ENCODE assay signal across 8 mouse cellular contexts in genomic region chr12:28589090-28589868, GRCm38 (mm10). TPM values are rescaled to one million over a fixed set of nuclear protein-coding genes. Genes with fewer than 3 reads are reported as not detected.
DNase-seq lines count a peak whose midpoint lies in the region; ATAC-seq and TF ChIP-seq lines count a peak whose summit lies in the region.

No protein-coding gene starts in this region.

- no peaks in the 10 kb centered on the region for H3K4me1 ChIP-seq in lung, embryonic 14.5 days (ENCODE audit: insufficient read depth)

- peak; percentile 97 for ATAC-seq in lung, embryonic 14.5 days (ENCODE audit: insufficient read depth)

- H3K4me2 ChIP-seq in lung, embryonic 14.5 days: peak overlapping the region; percentile 70

- peak overlapping the region; percentile 47 for H3K9ac ChIP-seq in lung, embryonic 14.5 days

- peak; percentile 89 for TF ChIP-seq CTCF in lung, embryonic 14.5 days (IDR thresholded peaks at IDR 0.05; ENCODE audit: low read depth)

- WGBS in lung, embryonic 14.5 days: 7% methylated on average over 24 of the region's 24 CpGs

- H3K27me3 ChIP-seq in lung, embryonic 14.5 days (ENCODE audit: insufficient read depth, low read length): no peaks in the 10 kb centered on the region

- H3K36me3 ChIP-seq in lung, embryonic 14.5 days (ENCODE audit: insufficient read depth): no peaks in the 10 kb centered on the region

- peak overlapping the region; percentile 35 for H3K4me3 ChIP-seq in lung, embryonic 14.5 days (ENCODE audit: low read depth, low read length)

- no peaks in the 10 kb centered on the region for H3K9me3 ChIP-seq in lung, embryonic 14.5 days (ENCODE audit: low read depth, low read length)

- peak; percentile 58 for DNase-seq in MEL-GATA-1-ER (ENCODE audit: extremely low read depth, low read depth)
- peak; percentile 92 to 93 for DNase-seq in cerebellum, adult 18-20 months
- DNase-seq in forelimb bud, embryonic 11.5 days (ENCODE audit: low read depth, low spot score): peak; percentile 70
- DNase-seq in heart, postnatal 4 days: peak; percentile 88
- peak; percentile 91 to 93 for DNase-seq in layer of hippocampus, adult 8-10 months (ENCODE audit: low spot score in 2 of 2)
- DNase-seq in lung, embryonic 14.5 days: peak; percentile 94
- DNase-seq in ovary, postnatal 10 days (ENCODE audit: low spot score): peak; percentile 74
- DNase-seq in thymus, postnatal 0 days (ENCODE audit: low spot score): peak; percentile 60

- H3K27ac ChIP-seq in lung, embryonic 14.5 days (ENCODE audit: low read depth): no peak overlapping the region

RNA-seq across cellular contexts. Expression of gene Allc, which starts 7.0 kb away (rescaled TPM):
- not detected for total RNA-seq in heart, postnatal 4 days (2021)
- under 1 TPM in 3 of 4 experiments, not detected in 1; 0.23 to 0.45 (median 0.36) TPM for total RNA-seq in layer of hippocampus, adult 8-10 months (2022)
- polyA plus RNA-seq in lung, embryonic 14.5 days (2014; fragmentation: Nextera tagmentation; extraction: Ambion mirVana): not detected in 2 replicates
- polyA plus RNA-seq in thymus, postnatal 0 days (2015; fragmentation: Nextera tagmentation; extraction: Ambion mirVana): not detected in 2 replicates

RNA-seq across cellular contexts. Expression of gene Colec11, which starts 33.9 kb away (rescaled TPM):
- total RNA-seq in heart, postnatal 4 days (2021): 10 to 100 TPM; 16.4 to 16.9 TPM
- under 1 TPM; 0.55 to 0.85 (median 0.62) TPM for total RNA-seq in layer of hippocampus, adult 8-10 months (2022)
- polyA plus RNA-seq in lung, embryonic 14.5 days (2014; fragmentation: Nextera tagmentation; extraction: Ambion mirVana): 2.6 and 3.4 TPM in 2 replicates
- 3.5 and 4.0 TPM in 2 replicates for polyA plus RNA-seq in thymus, postnatal 0 days (2015; fragmentation: Nextera tagmentation; extraction: Ambion mirVana)

RNA-seq across cellular contexts. Expression of gene Dcdc2c, which starts 37.1 kb away (rescaled TPM):
- total RNA-seq in heart, postnatal 4 days (2021): under 1 TPM in 1 of 2 experiments, not detected in 1; 0.18 TPM
- under 1 TPM; 0.20 to 0.43 (median 0.34) TPM for total RNA-seq in layer of hippocampus, adult 8-10 months (2022)
- polyA plus RNA-seq in lung, embryonic 14.5 days (2014; fragmentation: Nextera tagmentation; extraction: Ambion mirVana): 0.37 TPM in 1 of 2 replicates, not detected in the other
- polyA plus RNA-seq in thymus, postnatal 0 days (2015; fragmentation: Nextera tagmentation; extraction: Ambion mirVana): 0.10 and 0.12 TPM in 2 replicates

RNA-seq across cellular contexts. Expression of gene Rps7, which starts 46.5 kb away (rescaled TPM):
- 100 to 1,000 TPM; 469 to 537 TPM for total RNA-seq in heart, postnatal 4 days (2021)
- total RNA-seq in layer of hippocampus, adult 8-10 months (2022): 100 to 1,000 TPM; 245 to 375 (median 299) TPM
- 950 and 1,052 TPM in 2 replicates for polyA plus RNA-seq in lung, embryonic 14.5 days (2014; fragmentation: Nextera tagmentation; extraction: Ambion mirVana)
- 1,181 and 1,244 TPM in 2 replicates for polyA plus RNA-seq in thymus, postnatal 0 days (2015; fragmentation: Nextera tagmentation; extraction: Ambion mirVana)

Comparison
In these comparisons a context has a peak if more than half of its experiments do, and no peak if none do; other contexts are left out.
1. RNA of gene Colec11, which starts 33.9 kb away (total RNA-seq): 16.4 to 16.9 TPM in heart, postnatal 4 days; 0.55 to 0.85 TPM in layer of hippocampus, adult 8-10 months; every median in the first group is over 4 times any median in the second.
2. Peak in every context shown above with its lines, with median percentiles within 50 percentile points of each other: DNase-seq.